Mouse (Mus musculus) CH12.LX (cell line): ENCODE results near the gene Crocc. TPM values are rescaled to one million over a fixed set of nuclear protein-coding genes. Genes with fewer than 3 reads are reported as not detected.

ENCODE experiments used
- DNase-seq: peaks from one replicate; pipeline ENCODE4 v3.0.0-alpha.2; 2013; ENCODE audit errors: extremely low read depth
- H3K27ac ChIP-seq: 2 replicates; pipeline ENCODE4 v1.5.1; 2012; ENCODE audit warnings: low read depth, mild to moderate bottlenecking, control low read depth, moderate library complexity; ENCODE audit not compliant: insufficient read depth
- H3K27me3 ChIP-seq: replicated peaks from 2 replicates; pipeline ENCODE3; 2012; ENCODE audit warnings: inconsistent platforms
- H3K36me3 ChIP-seq, 2 experiments: replicated peaks in 1 of 2; 2 replicates each; pipeline versions ENCODE3 to v1.6.1; 2012; ENCODE audit warnings: inconsistent platforms in 1 of 2, low read length in 1 of 2, mild to moderate bottlenecking in 1 of 2, mixed read lengths in 1 of 2, moderate library complexity in 1 of 2; ENCODE audit not compliant: control insufficient read depth in 1 of 2, insufficient read depth in 1 of 2
- H3K4me1 ChIP-seq, 2 experiments: 2 replicates each; pipeline ENCODE4 v1.6.1; 2012; ENCODE audit warnings: inconsistent platforms in 1 of 2, moderate library complexity in 1 of 2; ENCODE audit not compliant: insufficient read depth in 2 of 2, control insufficient read depth in 1 of 2
- H3K4me2 ChIP-seq: 2 replicates; pipeline ENCODE4 v1.6.1; 2012; ENCODE audit warnings: low read depth, mild to moderate bottlenecking, control low read depth; ENCODE audit not compliant: poor library complexity, insufficient read depth, severe bottlenecking
- H3K4me3 ChIP-seq, 3 experiments: fragments of 150-350 bp in 1 of 3; sonication (generic) in 1 of 3; replicated peaks in 1 of 3; 2 replicates each; pipeline versions ENCODE3 to v1.5.1; 2011 to 2012; ENCODE audit warnings: low read depth in 2 of 3, low read length in 2 of 3, mild to moderate bottlenecking in 2 of 3, moderate library complexity in 2 of 3, control low read depth in 1 of 3, improper control_type of control experiment in 1 of 3, inconsistent platforms in 1 of 3, mixed read lengths in 1 of 3; ENCODE audit not compliant: poor library complexity in 1 of 3
- H3K79me2 ChIP-seq: replicated peaks from 2 replicates; pipeline ENCODE4 v1.6.1; 2012; ENCODE audit warnings: mild to moderate bottlenecking, moderate library complexity; ENCODE audit not compliant: control insufficient read depth, poor library complexity, insufficient read depth, severe bottlenecking; ENCODE audit errors: extremely low read depth
- H3K9ac ChIP-seq: 2 replicates; pipeline ENCODE4 v1.6.1; 2012; ENCODE audit warnings: low read depth, mild to moderate bottlenecking, control low read depth, moderate library complexity; ENCODE audit not compliant: insufficient read depth
- H3K9me3 ChIP-seq: replicated peaks from 2 replicates; pipeline ENCODE3; 2012; ENCODE audit warnings: low read length, inconsistent platforms, mixed read lengths
- CHD1 ChIP-seq: IDR thresholded peaks from 2 replicates; pipeline ENCODE4 v1.6.1; 2012; ENCODE audit warnings: low read depth, low read length, improper control_type of control experiment, inconsistent platforms
- CTCF ChIP-seq, 2 experiments: IDR thresholded peaks in 1 of 2; conservative IDR thresholded peaks in 1 of 2; 2 replicates each; pipeline ENCODE4 v1.5.1; 2011 to 2012; ENCODE audit warnings: low read depth in 2 of 2, low read length in 2 of 2, improper control_type of control experiment in 1 of 2, inconsistent platforms in 1 of 2, mild to moderate bottlenecking in 1 of 2, moderate library complexity in 1 of 2
- ELF1 ChIP-seq: IDR thresholded peaks from 2 replicates; pipeline ENCODE4 v1.6.1; 2014; ENCODE audit warnings: low read depth, mild to moderate bottlenecking, inconsistent platforms, low read length, improper control_type of control experiment
- GABPA ChIP-seq: IDR thresholded peaks from 2 replicates; pipeline ENCODE4 v1.6.1; 2012; ENCODE audit warnings: low read depth, low read length, improper control_type of control experiment, inconsistent platforms; ENCODE audit not compliant: insufficient replicate concordance
- IRF4 ChIP-seq: IDR thresholded peaks from 2 replicates; pipeline ENCODE4 v1.6.1; 2014; ENCODE audit warnings: low read depth, mild to moderate bottlenecking, inconsistent platforms, low read length, improper control_type of control experiment
- JUN ChIP-seq: IDR thresholded peaks from 2 replicates; pipeline ENCODE4 v1.6.1; 2011; ENCODE audit warnings: low read depth, mild to moderate bottlenecking, low read length, improper control_type of control experiment, moderate library complexity; ENCODE audit not compliant: insufficient read depth
- JUND ChIP-seq: conservative IDR thresholded peaks from 2 replicates; pipeline ENCODE4 v1.6.1; 2011; ENCODE audit warnings: low read depth, low read length, improper control_type of control experiment
- KAT2A ChIP-seq: IDR thresholded peaks from 2 replicates; pipeline ENCODE4 v1.6.1; 2012; ENCODE audit warnings: low read length, improper control_type of control experiment, inconsistent platforms; ENCODE audit not compliant: insufficient replicate concordance
- MAFK ChIP-seq: IDR thresholded peaks from 2 replicates; pipeline ENCODE4 v1.6.1; 2011; ENCODE audit warnings: low read length, improper control_type of control experiment; ENCODE audit not compliant: insufficient replicate concordance
- MAZ ChIP-seq: IDR thresholded peaks from 2 replicates; pipeline ENCODE4 v1.6.1; 2012; ENCODE audit warnings: low read depth, mild to moderate bottlenecking, inconsistent platforms, low read length, improper control_type of control experiment, moderate library complexity
- MEF2A ChIP-seq: IDR thresholded peaks from 2 replicates; pipeline ENCODE4 v1.6.1; 2014; ENCODE audit warnings: low read depth, mild to moderate bottlenecking, inconsistent platforms, low read length, improper control_type of control experiment, borderline replicate concordance
- NELFE ChIP-seq: IDR thresholded peaks from 2 replicates; pipeline ENCODE4 v1.6.1; 2011; ENCODE audit warnings: low read depth, low read length, improper control_type of control experiment
- PAX5 ChIP-seq: IDR thresholded peaks from 2 replicates; pipeline ENCODE4 v1.6.1; 2012; ENCODE audit warnings: low read length, inconsistent platforms, mixed read lengths
- POLR2A ChIP-seq: IDR thresholded peaks from 2 replicates; pipeline ENCODE4 v1.6.1; 2011; ENCODE audit warnings: low read depth, mild to moderate bottlenecking, improper control_type of control experiment, low read length
- POLR2AphosphoS2 ChIP-seq: IDR thresholded peaks from 2 replicates; pipeline ENCODE4 v1.6.1; 2011; ENCODE audit warnings: low read depth, low read length, improper control_type of control experiment
- RAD21 ChIP-seq: IDR thresholded peaks from 2 replicates; pipeline ENCODE4 v1.6.1; 2011; ENCODE audit warnings: low read depth, mild to moderate bottlenecking, low read length, improper control_type of control experiment, moderate library complexity
- RCOR1 ChIP-seq: conservative IDR thresholded peaks from 2 replicates; pipeline ENCODE4 v1.6.1; 2012; ENCODE audit warnings: low read depth, mild to moderate bottlenecking, inconsistent platforms, low read length, improper control_type of control experiment
- SIN3A ChIP-seq: IDR thresholded peaks from 2 replicates; pipeline ENCODE4 v1.6.1; 2012; ENCODE audit warnings: low read length, improper control_type of control experiment, inconsistent platforms
- SMC3 ChIP-seq: IDR thresholded peaks from 2 replicates; pipeline ENCODE4 v1.6.1; 2011; ENCODE audit warnings: low read depth, low read length, improper control_type of control experiment
- TCF12 ChIP-seq: IDR thresholded peaks from 2 replicates; pipeline ENCODE4 v1.6.1; 2014; ENCODE audit warnings: low read depth, mild to moderate bottlenecking, inconsistent platforms, low read length, improper control_type of control experiment
- USF1 ChIP-seq: IDR thresholded peaks from 2 replicates; pipeline ENCODE4 v1.6.1; 2014; ENCODE audit warnings: low read depth, mild to moderate bottlenecking, inconsistent platforms, low read length, improper control_type of control experiment
- USF2 ChIP-seq: conservative IDR thresholded peaks from 2 replicates; pipeline ENCODE4 v1.6.1; 2011; ENCODE audit warnings: low read depth, low read length, improper control_type of control experiment
- ZC3H11A ChIP-seq: IDR thresholded peaks from 2 replicates; pipeline ENCODE4 v1.6.1; 2012; ENCODE audit warnings: low read depth, mild to moderate bottlenecking, inconsistent platforms, low read length, improper control_type of control experiment
- ZMIZ1 ChIP-seq: IDR thresholded peaks from 2 replicates; pipeline ENCODE4 v1.6.1; 2012; ENCODE audit warnings: low read depth, mild to moderate bottlenecking, inconsistent platforms, low read length, improper control_type of control experiment
- dilution Hi-C: fragments of 300-500 bp; cut with MboI; formaldehyde crosslinking; loops from 2 replicates; pipeline ENCODE4 v1.14.3; 2020; ENCODE audit warnings: low sequenced_read_pairs; ENCODE audit not compliant: extremely low pct_unique_long_range_greater_than_20kb, extremely low pct_ligation_motif_present
- in situ Hi-C: fragments of 300-500 bp; cut with MboI; formaldehyde crosslinking; loops from 3 replicates; pipeline ENCODE4 v1.14.3; 2019; ENCODE audit warnings: low sequenced_read_pairs, low pct_ligation_motif_present, low pct_unique_long_range_greater_than_20kb, mixed read lengths
- polyA plus RNA-seq: library from polyadenylated mRNA; unstranded; fragments of >175 nt; gene quantifications from 2 replicates; pipeline ENCODE4 v1.2.1, GENCODE M21; 2012; ENCODE audit warnings: low read depth; ENCODE audit not compliant: insufficient read length
- total RNA-seq, 2 experiments: library from RNA; depleted of rRNA; stranded (reverse); fragments of 300-350 nt in 1 of 2; fragments of >200 nt in 1 of 2; gene quantifications; 2 replicates each; pipeline ENCODE4 v1.2.3; 2012 to 2014

Crocc gene
- total and polyA plus RNA-seq, 3 experiments: 3.5 to 8.3 (median 4.8) TPM

- Histone ChIP-seq H3K9ac (no peak overlapping the region), H3K27ac (no peak overlapping the region), H3K4me2 (no peak overlapping the region), H3K27me3 (no peaks in the 10 kb centered on the region), H3K4me1 (no peaks in the 10 kb centered on the region), H3K4me3 (no peak overlapping the region), H3K79me2 (no peaks in the 10 kb centered on the region), H3K9me3 (no peaks in the 10 kb centered on the region), H3K36me3 (peaks cover 7 to 84% of the 10 kb centered on the region in 2 experiments)
- in situ Hi-C loops (no loop called here), dilution Hi-C loops (no loop called here)
- peak; percentile 71 for DNase-seq
- peak; percentile 29; the same call in 1 of the 2 replicates for TF ChIP-seq MEF2A
- no peak for TF ChIP-seq POLR2AphosphoS2
- TF ChIP-seq RCOR1: no peak
- TF ChIP-seq ZC3H11A: peak; percentile 54
- TF ChIP-seq IRF4: 0 out of 2 replicates have a peak, but pooled peaks have one; percentile 19
- TF ChIP-seq RAD21: peak; percentile 91
- TF ChIP-seq USF2: no peak
- no peak for TF ChIP-seq USF1
- no peak for TF ChIP-seq PAX5
- TF ChIP-seq CTCF (conservative IDR thresholded peaks at IDR 0.05 in 1 of 2, IDR thresholded peaks at IDR 0.05 in 1 of 2; ENCODE audit: low read depth in 2 of 2, low read length in 2 of 2): peak; percentile 51 to 92
- peak; percentile 51; the same call in 1 of the 2 replicates for TF ChIP-seq NELFE
- TF ChIP-seq TCF12: peak; percentile 37; the same call in 1 of the 2 replicates
- no peak for TF ChIP-seq CHD1
- peak; percentile 59; the same call in 1 of the 2 replicates for TF ChIP-seq MAZ
- TF ChIP-seq SMC3: peak; percentile 85
These were observed 28.6 kb downstream of the Crocc start for GRCm38 (mm10) chr4:141031733-141032132.

GRCm38 (mm10) chr4:141030541-141031206 is 29.7 kb downstream of the Crocc start:
- no peaks in the 10 kb centered on the region for H3K27me3 ChIP-seq
- H3K27ac ChIP-seq: no peak overlapping the region
- in situ Hi-C loops: no loop called here
- no peak for TF ChIP-seq GABPA
- no peak for TF ChIP-seq MEF2A
- no peak for TF ChIP-seq CTCF (conservative IDR thresholded peaks at IDR 0.05 in 1 of 2, IDR thresholded peaks at IDR 0.05 in 1 of 2; ENCODE audit: low read depth in 2 of 2, low read length in 2 of 2)
- no peak for TF ChIP-seq JUND
- TF ChIP-seq SIN3A: no peak
- no peak for TF ChIP-seq KAT2A
- TF ChIP-seq ELF1: no peak
- TF ChIP-seq MAZ: no peak
- no peak for TF ChIP-seq RAD21
- TF ChIP-seq POLR2AphosphoS2: no peak
- no peak for TF ChIP-seq ZMIZ1
- TF ChIP-seq NELFE: no peak
- no peak for TF ChIP-seq MAFK
- TF ChIP-seq JUN: no peak
- no peak for TF ChIP-seq POLR2A
- TF ChIP-seq RCOR1: no peak
- TF ChIP-seq ZC3H11A: no peak
- no peaks in the 10 kb centered on the region for H3K79me2 ChIP-seq
- H3K4me1 ChIP-seq: no peaks in the 10 kb centered on the region
- no peak for DNase-seq
- H3K4me3 ChIP-seq: no peak overlapping the region
- no peak overlapping the region for H3K4me2 ChIP-seq
- peaks cover 7 to 85% of the 10 kb centered on the region in 2 experiments for H3K36me3 ChIP-seq
- H3K9me3 ChIP-seq: no peaks in the 10 kb centered on the region
- H3K9ac ChIP-seq: no peak overlapping the region
- dilution Hi-C loops: no loop called here
